Mouse (Mus musculus) telencephalon, adult 2 months (tissue): ENCODE results near the gene Gm32742.
A peak's percentile ranks its signal among the peaks of the same experiment; 100 is the strongest.
"Not testable (repeated sequence)": the region's sequence is repeated elsewhere in the genome, so short reads cannot be mapped to it uniquely, and the experiment has no call there.

Experiments
- DNase-seq: peaks from one replicate; pipeline ENCODE4 v3.0.0-alpha.2; 2011; ENCODE audit warnings: low read depth, low spot score

Gm32742 gene

DNA sequence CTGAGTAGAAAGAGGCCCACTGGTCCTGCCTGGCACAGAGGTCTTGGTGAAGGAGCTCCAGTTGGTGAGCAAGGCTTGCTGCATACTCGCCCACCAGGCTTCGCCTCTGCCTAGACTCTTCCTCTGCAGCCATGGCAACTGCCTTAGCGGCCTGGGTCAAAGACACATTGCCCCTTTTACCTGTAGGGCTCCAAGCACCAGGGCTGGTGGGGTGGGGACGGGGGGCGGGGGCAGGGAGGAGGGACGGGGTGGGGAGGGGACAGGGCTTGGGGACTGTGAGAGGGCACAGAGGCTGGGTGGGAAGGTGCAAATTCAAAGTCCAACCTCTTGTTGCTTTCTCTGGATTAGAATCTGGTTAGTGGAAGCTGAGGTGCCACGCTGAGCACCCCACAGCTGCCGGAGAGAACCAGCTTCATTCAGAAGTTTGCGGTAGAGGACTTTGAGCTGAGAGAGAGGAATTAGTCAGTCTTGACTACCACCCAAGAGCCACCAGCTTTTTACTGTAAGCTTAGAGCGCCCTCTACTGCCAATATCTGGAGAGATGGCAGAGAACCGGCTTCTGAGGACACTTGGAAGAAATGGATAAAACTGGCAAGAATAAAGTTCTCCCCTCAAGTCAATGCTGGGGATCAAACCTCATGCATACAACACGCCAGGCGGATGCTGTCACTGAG is 13.1 kb downstream of the Gm32742 start:
- DNase-seq: peak; percentile 73

GRCm38 (mm10) chr9:51147294-51147693 is 18.0 kb downstream of the Gm32742 start:
- no peak for DNase-seq

GRCm38 (mm10) chr9:51146496-51146895 is 18.8 kb downstream of the Gm32742 start:
- no peak for DNase-seq

DNA sequence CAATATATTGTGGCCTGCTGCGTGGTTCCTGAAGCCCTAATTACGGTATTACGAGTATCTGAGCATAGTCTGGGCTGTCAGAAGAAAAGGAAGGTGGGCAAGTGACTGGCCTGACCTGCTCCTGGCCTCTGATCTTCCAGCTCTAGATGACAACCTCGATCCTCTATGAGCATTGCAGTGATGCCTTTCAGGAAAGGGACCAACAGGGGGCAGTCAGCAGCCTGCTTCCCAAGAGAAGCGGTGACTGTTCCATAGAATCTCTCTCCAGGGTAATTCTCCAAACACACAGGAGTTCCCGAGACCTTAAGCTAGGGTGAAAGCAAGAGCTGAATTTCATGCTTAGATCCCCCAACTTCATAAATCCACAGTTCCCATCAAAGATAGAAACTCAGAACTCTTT is 21.1 kb downstream of the Gm32742 start:
- no peak for DNase-seq

GRCm38 (mm10) chr9:51143437-51143836 is 21.9 kb downstream of the Gm32742 start:
- DNase-seq: no peak

DNA sequence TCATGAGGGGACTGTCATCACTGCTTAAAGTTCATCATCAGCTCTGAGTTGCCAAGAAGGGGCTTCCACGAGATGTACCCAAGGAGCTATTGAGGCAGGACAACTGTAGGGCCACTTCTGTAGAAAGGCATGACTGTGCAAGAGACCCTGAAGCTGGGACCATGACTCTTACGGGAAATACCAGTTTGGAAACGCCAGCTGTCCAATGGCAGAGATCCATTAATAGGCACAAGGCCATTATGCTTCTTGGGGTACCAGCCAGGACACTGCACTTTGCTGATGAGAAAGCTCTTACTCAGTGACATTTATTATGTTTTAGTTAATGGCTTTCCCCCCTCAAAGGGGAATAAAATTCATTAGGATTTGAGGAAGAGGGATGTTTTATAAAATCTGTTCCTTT is 24.6 kb downstream of the Gm32742 start:
- no peak for DNase-seq

- DNase-seq: not testable (repeated sequence)
These were observed 25.9 kb downstream of the Gm32742 start for GRCm38 (mm10) chr9:51139401-51139800.

GRCm38 (mm10) chr9:51138301-51138700 is 27.0 kb downstream of the Gm32742 start:
- DNase-seq: no peak

- no peak for DNase-seq
These were observed 27.5 kb downstream of the Gm32742 start for GRCm38 (mm10) chr9:51137836-51138235.

GRCm38 (mm10) chr9:51137432-51137831 is 27.9 kb downstream of the Gm32742 start:
- no peak for DNase-seq

DNA sequence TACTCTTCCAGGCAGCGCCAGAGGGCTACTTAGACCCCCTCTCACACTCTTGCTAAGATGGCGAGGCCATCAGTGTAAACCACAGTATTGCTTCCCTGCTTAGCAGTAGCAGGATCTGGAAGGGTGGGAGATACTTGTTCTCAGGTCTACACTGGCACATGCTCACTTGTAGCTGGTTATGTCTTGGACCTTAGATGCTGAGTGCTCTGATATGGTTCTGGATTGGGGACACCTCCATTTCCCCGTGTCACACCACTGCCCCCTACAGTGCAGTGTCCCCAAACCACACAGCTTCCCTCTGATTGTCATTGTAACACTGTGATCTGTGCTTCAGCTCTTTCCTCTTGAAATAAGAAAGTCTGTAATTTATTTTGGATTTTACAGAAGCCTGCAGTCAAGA is 28.3 kb downstream of the Gm32742 start:
- no peak for DNase-seq

DNA sequence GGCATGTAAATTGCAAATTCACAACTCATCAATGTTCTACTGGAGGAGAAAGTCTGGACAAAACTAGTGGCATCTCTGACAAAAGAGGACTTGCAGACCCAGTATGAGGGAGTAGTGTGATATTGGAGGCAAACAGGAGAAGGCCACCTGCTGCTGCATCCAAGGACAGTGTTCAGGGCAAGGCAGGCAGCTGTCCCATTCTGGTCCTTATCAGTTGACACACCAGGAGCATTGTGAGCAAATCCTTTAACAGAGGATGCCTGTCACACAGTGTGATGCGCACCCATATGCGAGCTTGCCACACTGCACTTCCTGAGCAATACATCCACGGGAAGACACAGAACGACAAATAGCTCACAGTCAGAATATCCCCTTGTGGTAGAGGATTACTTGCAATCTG is 50.5 kb downstream of the Gm32742 start:
- no peak for DNase-seq

DNA sequence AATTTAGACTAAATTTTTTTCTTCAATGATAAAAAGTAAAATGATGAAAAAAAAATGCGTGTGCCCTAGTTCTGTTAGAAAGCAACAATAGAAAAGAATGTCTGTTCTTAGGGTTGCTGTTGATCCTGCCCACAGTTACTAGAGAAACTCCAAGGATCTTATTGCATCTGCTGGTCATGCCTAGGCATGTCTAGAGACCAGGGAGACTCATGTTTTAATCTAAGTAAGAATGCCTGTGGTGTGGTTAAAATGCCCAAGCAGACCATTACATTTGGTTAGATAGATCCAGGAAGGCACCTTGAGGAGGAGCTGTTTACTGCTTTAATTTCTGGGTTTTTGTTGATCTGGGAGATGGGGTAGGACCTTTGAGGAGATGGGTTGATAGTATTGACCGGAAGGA is 59.6 kb downstream of the Gm32742 start:
- DNase-seq: no peak

DNA sequence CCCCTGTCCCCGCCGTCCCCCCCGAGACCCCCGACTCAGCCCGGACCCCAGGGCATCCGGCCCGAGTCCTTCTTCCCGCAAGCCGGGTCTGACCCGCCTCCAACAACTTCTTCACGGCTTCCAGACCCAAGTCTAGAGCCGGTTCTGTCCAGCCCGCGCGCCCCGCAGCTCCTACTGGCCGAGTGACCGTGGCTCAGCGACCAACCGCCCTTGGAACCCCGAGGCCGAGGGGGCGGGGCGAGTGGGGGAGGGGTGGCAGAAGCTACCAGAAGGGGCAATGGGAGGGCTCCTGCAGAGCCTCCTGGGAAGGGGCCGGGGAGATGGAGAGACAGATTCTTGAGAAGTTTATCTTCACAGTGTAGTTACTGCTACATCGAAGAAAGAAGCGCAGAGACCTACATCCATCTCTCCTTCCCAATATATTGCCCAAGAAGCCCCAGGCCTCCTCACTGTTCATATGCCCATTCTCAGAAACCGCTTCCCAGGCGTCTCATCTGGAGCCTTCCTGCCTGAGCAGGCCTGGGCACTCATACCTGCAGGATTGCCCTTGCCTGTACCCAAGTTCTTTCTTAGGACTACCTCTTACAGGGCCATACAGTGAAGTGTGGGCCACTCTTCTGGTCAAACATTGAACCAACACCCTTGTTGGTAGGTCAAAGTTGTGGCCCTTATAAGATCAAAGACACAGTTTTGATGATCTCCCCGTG is 61.4 kb downstream of the Gm32742 start:
- DNase-seq: no peak

GRCm38 (mm10) chr9:51102963-51103807 is 62.1 kb downstream of the Gm32742 start:
- DNase-seq: no peak

GRCm38 (mm10) chr9:51101756-51102425 is 63.4 kb downstream of the Gm32742 start, which contains the start of gene 4833427G06Rik:
TSS of gene 4833427G06Rik (minus strand) at chr9:51102078.
- DNase-seq: no peak

DNA sequence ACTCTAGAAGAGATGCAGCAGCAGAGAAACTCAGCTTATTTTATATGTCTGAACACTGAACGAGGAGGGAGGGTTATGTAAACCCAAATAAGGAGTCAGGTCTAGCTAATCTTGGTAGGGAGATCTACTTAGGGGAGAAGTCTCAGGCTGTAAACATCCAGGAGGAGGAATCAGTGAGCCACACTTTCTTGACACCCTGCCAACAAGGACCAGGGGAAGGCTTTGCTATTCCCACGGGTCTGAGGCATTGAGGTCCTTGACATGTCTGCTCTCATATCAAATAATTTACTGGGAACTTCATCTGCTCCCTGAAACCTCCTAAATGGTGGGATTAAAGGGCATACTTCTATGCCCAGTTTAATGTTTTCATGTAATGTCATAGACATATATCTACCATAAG is 69.0 kb downstream of the Gm32742 start:
- no peak for DNase-seq

- DNase-seq: no peak
These were observed 71.6 kb downstream of the Gm32742 start for GRCm38 (mm10) chr9:51093697-51094096.

GRCm38 (mm10) chr9:51081614-51082013 is 83.7 kb downstream of the Gm32742 start:
- no peak for DNase-seq
